Mouse (Mus musculus) spleen, adult 2 months (tissue): ENCODE results near the gene Hoxd4. TPM values are rescaled to one million over a fixed set of nuclear protein-coding genes. Genes with fewer than 3 reads are reported as not detected.

Experiments used
- DNase-seq, 2 experiments: peaks; one replicate each; pipeline versions ENCODE4 v3.0.0 to v3.0.0-alpha.2; 2012 to 2021; ENCODE audit warnings: low spot score in 2 of 2, low read depth in 1 of 2
- H3K27ac ChIP-seq: fragments of 200-500 bp; 2 replicates; pipeline ENCODE4 v1.5.1; 2012; ENCODE audit warnings: low read length, inconsistent platforms; ENCODE audit not compliant: insufficient read depth
- H3K27me3 ChIP-seq: fragments of 200-500 bp; 2 replicates; pipeline ENCODE4 v1.6.1; 2012; ENCODE audit warnings: mild to moderate bottlenecking, moderate library complexity, low read length, inconsistent platforms; ENCODE audit not compliant: control insufficient read depth, insufficient read depth
- H3K36me3 ChIP-seq: fragments of 200-500 bp; 2 replicates; pipeline ENCODE4 v1.6.1; 2012; ENCODE audit warnings: mild to moderate bottlenecking, low read length, inconsistent platforms; ENCODE audit not compliant: control insufficient read depth, insufficient read depth
- H3K4me1 ChIP-seq: fragments of 200-500 bp; 2 replicates; pipeline ENCODE4 v1.6.1; 2011; ENCODE audit warnings: inconsistent platforms; ENCODE audit not compliant: control insufficient read depth, insufficient read depth, insufficient read length
- H3K4me3 ChIP-seq: fragments of 200-500 bp; 2 replicates; pipeline ENCODE4 v1.5.1; 2011; ENCODE audit warnings: mild to moderate bottlenecking, inconsistent platforms; ENCODE audit not compliant: insufficient read depth, insufficient read length; ENCODE audit errors: extremely low read depth
- CTCF ChIP-seq: fragments of 200-500 bp; IDR thresholded peaks from 2 replicates; pipeline ENCODE4 v1.5.1; 2011; ENCODE audit warnings: mild to moderate bottlenecking, inconsistent platforms; ENCODE audit not compliant: insufficient read depth, insufficient read length, insufficient replicate concordance; ENCODE audit errors: extremely low read depth
- POLR2A ChIP-seq: fragments of 200-500 bp; IDR thresholded peaks from 2 replicates; pipeline ENCODE4 v1.6.1; 2011; ENCODE audit warnings: low read depth, low read length, inconsistent platforms
- WGBS: fragments of 180-500 bp; shearing (Covaris S2); methylation state at CpG from one replicate; pipeline ENCODE4 v1.1.7; 2018; 5-methylcytosine and 5-hydroxymethylcytosine counted together
- polyA plus RNA-seq: library from polyadenylated mRNA; depleted of rRNA; stranded (reverse); fragments of >200 nt; gene quantifications from 2 replicates; pipeline ENCODE4 v1.2.3, GENCODE M21; 2012

The Hoxd4 gene
- polyA plus RNA-seq, 1 experiment: 0.29 TPM

- Histone ChIP-seq H3K36me3 (no peaks in the 10 kb centered on the region), H3K27ac (no peak overlapping the region), H3K27me3 (peaks cover 20% of the 10 kb centered on the region), H3K4me3 (no peak overlapping the region), H3K4me1 (peaks cover 4% of the 10 kb centered on the region; the same call in 1 of the 2 replicates)
- DNase-seq: peak; percentile 12 to 34
- WGBS: 6% methylated on average over 26 of the region's 26 CpGs
- TF ChIP-seq CTCF: peak; percentile 46; the same call in 1 of the 2 replicates
- no peak for TF ChIP-seq POLR2A
Observed at GRCm38 (mm10) chr2:74715504-74716241, 3.9 kb downstream of the Hoxd4 start.

DNA sequence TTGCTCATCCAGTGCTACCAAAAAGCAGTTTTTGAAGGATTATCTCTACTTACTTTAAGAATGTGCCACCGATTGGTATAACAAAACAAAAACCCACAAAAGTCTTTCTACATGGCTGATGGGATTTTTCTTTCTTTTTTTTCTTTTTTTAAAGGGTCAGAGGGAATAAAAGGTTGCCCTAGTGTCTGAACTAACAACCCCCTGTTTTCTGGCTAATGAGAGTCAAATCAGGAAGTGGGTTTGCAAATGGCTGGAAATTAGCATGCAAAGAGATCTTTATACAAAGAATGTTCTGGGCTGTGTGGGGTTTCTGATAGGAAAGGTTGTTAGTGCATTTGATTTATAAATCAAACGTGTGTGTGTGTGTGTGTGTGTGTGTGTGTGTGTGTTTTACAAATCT lies 8.7 kb downstream of the Hoxd4 start:
- H3K36me3 ChIP-seq: no peaks in the 10 kb centered on the region
- peaks cover 5% of the 10 kb centered on the region for H3K27me3 ChIP-seq
- no peaks in the 10 kb centered on the region for H3K4me1 ChIP-seq
- no peak overlapping the region for H3K4me3 ChIP-seq
- H3K27ac ChIP-seq: no peak overlapping the region
- TF ChIP-seq POLR2A (no peak), CTCF (no peak)
- no peak for DNase-seq
- 32% methylated on average over 2 of the region's 2 CpGs for WGBS

GRCm38 (mm10) chr2:74720955-74721491 lies 9.3 kb downstream of the Hoxd4 start:
- TF ChIP-seq POLR2A: no peak
- no peak for TF ChIP-seq CTCF
- DNase-seq: no peak
- Histone ChIP-seq H3K27ac (no peak overlapping the region), H3K27me3 (no peaks in the 10 kb centered on the region; the same call in 1 of the 2 replicates), H3K4me3 (no peak overlapping the region), H3K36me3 (no peaks in the 10 kb centered on the region), H3K4me1 (no peaks in the 10 kb centered on the region)
- WGBS: 69% methylated on average over 5 of the region's 5 CpGs

DNA sequence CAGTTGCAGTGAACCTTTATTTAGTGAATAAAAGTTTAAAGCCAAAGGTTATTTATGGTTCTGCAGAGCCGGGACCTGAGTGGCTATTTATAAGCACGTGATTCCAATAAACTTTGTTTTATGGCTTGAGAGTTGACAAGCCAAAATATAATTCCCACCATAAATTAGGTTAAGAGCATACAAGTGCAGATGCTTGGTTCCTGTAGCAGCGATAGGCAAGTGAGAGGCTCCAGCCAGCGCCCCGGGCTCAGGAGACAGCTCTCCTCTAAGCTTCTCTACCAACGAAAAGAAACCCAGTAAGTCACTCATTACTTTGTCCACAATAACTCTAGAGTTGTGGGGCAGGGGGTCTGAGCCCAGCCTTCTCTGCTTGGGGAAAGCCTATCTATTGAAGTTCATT lies 10.2 kb downstream of the Hoxd4 start:
- WGBS: 20% methylated on average over 6 of the region's 6 CpGs
- TF ChIP-seq POLR2A (no peak), CTCF (no peak)
- Histone ChIP-seq H3K4me1 (no peaks in the 10 kb centered on the region), H3K4me3 (no peak overlapping the region), H3K36me3 (no peaks in the 10 kb centered on the region), H3K27me3 (peaks cover 2% of the 10 kb centered on the region; the same call in 1 of the 2 replicates), H3K27ac (no peak overlapping the region)
- no peak for DNase-seq

DNA sequence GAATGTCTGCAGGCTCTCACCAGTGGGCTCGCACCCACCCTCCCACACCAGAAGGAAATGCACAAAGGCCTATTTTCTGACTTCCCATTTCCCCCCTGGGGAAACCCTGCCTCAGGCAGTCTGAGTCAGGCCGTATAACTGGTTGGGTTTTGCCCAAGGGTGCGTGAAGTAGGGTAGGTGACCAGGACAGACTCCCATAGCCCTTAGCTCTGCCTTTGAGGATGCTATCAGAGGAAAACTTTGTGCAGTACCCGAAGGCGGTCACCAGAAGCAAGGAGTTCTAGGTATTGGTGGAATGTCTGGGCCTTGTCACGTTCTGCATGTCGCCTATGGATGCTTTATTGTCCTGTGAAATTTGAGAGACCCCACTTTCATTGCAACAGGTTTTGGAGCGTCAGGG lies 11.2 kb downstream of the Hoxd4 start:
- Histone ChIP-seq H3K4me1 (no peaks in the 10 kb centered on the region), H3K27ac (no peak overlapping the region), H3K36me3 (no peaks in the 10 kb centered on the region), H3K27me3 (peaks cover 9% of the 10 kb centered on the region; the same call in 1 of the 2 replicates), H3K4me3 (no peak overlapping the region)
- no peak for DNase-seq
- TF ChIP-seq CTCF (no peak), POLR2A (no peak)
- 34% methylated on average over 8 of the region's 8 CpGs for WGBS

GRCm38 (mm10) chr2:74724244-74725015 lies 12.7 kb downstream of the Hoxd4 start:
- H3K36me3 ChIP-seq: no peaks in the 10 kb centered on the region
- no peak for DNase-seq
- TF ChIP-seq CTCF (no peak), POLR2A (no peak)
- H3K27me3 ChIP-seq: peaks cover 12% of the 10 kb centered on the region; the same call in 1 of the 2 replicates
- WGBS: 66% methylated on average over 7 of the region's 7 CpGs
- no peaks in the 10 kb centered on the region for H3K4me1 ChIP-seq
- H3K27ac ChIP-seq: no peak overlapping the region
- H3K4me3 ChIP-seq: no peak overlapping the region

DNA sequence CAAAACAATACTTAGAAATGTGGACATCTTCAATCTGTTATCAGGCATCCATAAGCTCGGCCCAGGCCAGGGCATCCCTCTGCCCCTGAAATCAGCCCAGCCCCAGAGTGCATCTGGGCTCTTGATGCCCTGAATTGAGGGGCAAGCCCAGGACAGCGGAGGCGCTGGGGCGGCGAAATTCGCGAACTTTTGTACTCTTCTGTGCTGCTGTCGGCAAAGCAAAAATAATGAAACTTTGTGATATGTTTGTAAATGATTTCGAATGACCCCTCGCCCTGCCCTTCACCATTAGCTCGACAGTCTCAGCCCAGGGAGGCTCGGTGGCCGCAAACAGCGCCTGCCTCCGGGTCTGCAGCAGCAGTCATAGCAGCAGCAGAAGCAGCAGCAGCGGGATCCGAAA lies 13.4 kb downstream of the Hoxd4 start:
- DNase-seq: no peak
- no peak for TF ChIP-seq POLR2A
- TF ChIP-seq CTCF: no peak
- Histone ChIP-seq H3K27ac (no peak overlapping the region), H3K4me3 (no peak overlapping the region), H3K27me3 (peaks cover 12% of the 10 kb centered on the region; the same call in 1 of the 2 replicates), H3K4me1 (no peaks in the 10 kb centered on the region), H3K36me3 (no peaks in the 10 kb centered on the region)
- 77% methylated on average over 17 of the region's 17 CpGs for WGBS
